Mouse (Mus musculus): ENCODE data around the gene Ankrd27. TPM values are rescaled to one million over a fixed set of nuclear protein-coding genes. Genes with fewer than 3 reads are reported as not detected.
A peak's percentile ranks its signal among the peaks of the same experiment; 100 is the strongest.

Gene Ankrd27
- total and polyA plus RNA-seq, 3 experiments: 49.0 to 103 (median 74.9) TPM

DNA sequence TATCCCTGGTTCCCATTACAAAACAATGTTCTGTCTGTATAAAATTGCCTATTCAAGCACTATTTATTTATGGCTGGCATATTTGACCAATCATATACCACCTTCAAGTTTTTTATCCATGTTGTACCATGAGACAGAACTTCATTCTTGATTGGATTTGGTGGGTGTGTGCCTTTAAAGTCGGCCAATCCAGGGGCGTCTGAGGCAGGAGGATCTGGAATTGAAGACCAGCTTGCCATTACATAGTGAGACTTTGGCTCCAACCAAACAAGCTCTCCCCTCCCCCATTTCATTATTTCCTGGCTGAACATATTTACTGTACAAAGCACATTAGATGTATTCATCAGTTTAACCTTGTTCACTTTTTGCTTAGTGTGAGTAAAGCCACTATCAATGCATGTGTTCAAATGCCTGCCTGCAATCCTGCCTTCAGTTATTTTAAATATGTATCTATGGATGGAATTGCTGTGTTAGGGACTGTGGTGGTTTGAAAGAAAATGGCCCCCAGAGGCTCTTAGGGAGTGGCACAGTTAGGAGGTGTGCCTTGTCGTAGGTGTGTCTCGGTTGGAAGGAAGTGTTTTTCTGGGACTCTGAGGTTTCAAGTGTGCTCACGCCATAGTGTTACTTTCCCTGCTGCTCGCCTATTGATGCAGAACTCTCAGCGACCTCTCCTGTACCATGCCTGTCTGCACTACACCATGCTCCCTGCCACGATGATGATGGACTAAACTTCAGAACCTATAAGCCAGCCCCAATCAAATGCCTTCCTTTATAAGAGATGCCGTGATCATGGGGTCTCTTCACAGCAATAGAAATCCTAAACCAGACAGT is 62.4 kb downstream of the Ankrd27 start (continued):
- TF ChIP-seq ZC3H11A (IDR thresholded peaks at IDR 0.05; ENCODE audit: low read depth, low read length) (no peak), EP300 (IDR thresholded peaks at IDR 0.05; ENCODE audit: low read depth in 1 of 2, low read length in 2 of 2) (no peak), ZNF384 (IDR thresholded peaks at IDR 0.05; ENCODE audit: low read depth, low read length) (no peak), BHLHE40 (IDR thresholded peaks at IDR 0.05; ENCODE audit: borderline replicate concordance, low read depth, low read length) (no peak), NELFE (IDR thresholded peaks at IDR 0.05; ENCODE audit: low read depth, low read length) (peak; percentile 53; the same call in 1 of the 2 replicates), GATA1 (IDR thresholded peaks at IDR 0.05; ENCODE audit: low read depth, low read length) (no peak), USF1 (IDR thresholded peaks at IDR 0.05; ENCODE audit: low read depth, low read length) (no peak), RCOR1 (IDR thresholded peaks at IDR 0.05; ENCODE audit: low read depth, low read length) (no peak), ZMIZ1 (IDR thresholded peaks at IDR 0.05; ENCODE audit: low read depth, low read length) (peak; percentile 81; the same call in 1 of the 2 replicates), SIN3A (IDR thresholded peaks at IDR 0.05; ENCODE audit: low read length) (no peak), ELF1 (IDR thresholded peaks at IDR 0.05; ENCODE audit: low read depth, low read length) (no peak), POLR2AphosphoS5 (IDR thresholded peaks at IDR 0.05; ENCODE audit: borderline replicate concordance, low read depth, low read length) (no peak), UBTF (IDR thresholded peaks at IDR 0.05; ENCODE audit: borderline replicate concordance, insufficient read depth, low read depth, low read length) (no peak), MYB (IDR thresholded peaks at IDR 0.05; ENCODE audit: low read depth, low read length) (no peak), KAT2A (conservative IDR thresholded peaks at IDR 0.05; ENCODE audit: low read depth, low read length) (no peak), MAZ (IDR thresholded peaks at IDR 0.05; ENCODE audit: low read depth, low read length) (no peak), MXI1 (IDR thresholded peaks at IDR 0.05; ENCODE audit: low read depth, low read length) (peak; percentile 67)

DNA sequence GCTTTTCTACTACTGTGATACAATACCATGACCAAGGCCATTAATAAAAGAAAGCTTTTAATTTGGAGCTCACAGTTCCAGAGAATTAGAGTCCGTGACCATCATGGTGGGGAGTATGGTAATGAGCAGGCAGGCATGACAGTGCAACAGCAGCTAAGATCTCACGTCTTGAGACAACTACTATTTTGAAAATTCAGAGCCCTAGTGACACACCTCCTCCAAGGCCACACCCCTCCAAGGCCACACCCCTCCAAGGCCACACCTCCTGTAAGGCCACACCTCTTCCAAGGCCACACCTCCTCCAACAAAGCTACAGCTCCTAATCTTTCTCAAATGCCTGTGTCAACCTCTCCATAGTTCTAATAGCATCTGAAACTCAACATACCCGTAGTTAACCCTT is 63.0 kb downstream of the Ankrd27 start:
- Histone ChIP-seq H3K9me3 (replicated peaks; ENCODE audit: insufficient read depth, low read length) (no peaks in the 10 kb centered on the region), H3K36me3 (ENCODE audit: control insufficient read depth in 1 of 2, insufficient read depth in 2 of 2, low read length in 2 of 2) (peaks cover 0 to 14% of the 10 kb centered on the region in 2 experiments; a peak in 2 of 4 replicates), H3K27ac (ENCODE audit: control insufficient read depth, low read depth, low read length) (peak overlapping the region; percentile 62), H3K79me2 (ENCODE audit: control insufficient read depth, insufficient read depth, low read length, poor library complexity) (peaks cover 10% of the 10 kb centered on the region), H3K4me3 (ENCODE audit: control insufficient read depth in 1 of 2, insufficient read depth in 1 of 2, low read depth in 2 of 2, low read length in 2 of 2) (peak overlapping the region; percentile 37 to 39), H3K4me1 (ENCODE audit: control insufficient read depth in 1 of 2, insufficient read depth in 2 of 2, low read length in 2 of 2) (peaks cover 2 to 11% of the 10 kb centered on the region in 2 experiments), H3K27me3 (ENCODE audit: control insufficient read depth in 1 of 2, insufficient read depth in 2 of 2, low read length in 2 of 2) (no peaks in the 10 kb centered on the region), H3K9ac (ENCODE audit: control insufficient read depth, low read depth, low read length, poor library complexity, severe bottlenecking) (peak overlapping the region; percentile 43)
- DNase-seq (ENCODE audit: low read depth, low spot score): peak; percentile 93
- 0 out of 2 replicates have a peak, but pooled peaks have one; percentile 42 for TF ChIP-seq MAZ (IDR thresholded peaks at IDR 0.05; ENCODE audit: low read depth, low read length)
- no peak for TF ChIP-seq RAD21 (IDR thresholded peaks at IDR 0.05; ENCODE audit: low read depth, low read length)
- TF ChIP-seq JUND (IDR thresholded peaks at IDR 0.05; ENCODE audit: low read depth, low read length): no peak
- no peak for TF ChIP-seq ZKSCAN1 (IDR thresholded peaks at IDR 0.05; ENCODE audit: low read depth, low read length)
- no peak for TF ChIP-seq POLR2AphosphoS5 (IDR thresholded peaks at IDR 0.05; ENCODE audit: borderline replicate concordance, low read depth, low read length)
- no peak for TF ChIP-seq POLR2AphosphoS2 (IDR thresholded peaks at IDR 0.05; ENCODE audit: low read length)
- TF ChIP-seq E2F4 (IDR thresholded peaks at IDR 0.05; ENCODE audit: borderline replicate concordance, low read depth, low read length): no peak
- peak; percentile 39; the same call in 1 of the 2 replicates for TF ChIP-seq MYC (IDR thresholded peaks at IDR 0.05; ENCODE audit: low read depth, low read length)
- TF ChIP-seq UBTF (IDR thresholded peaks at IDR 0.05; ENCODE audit: borderline replicate concordance, insufficient read depth, low read depth, low read length): no peak
- no peak for TF ChIP-seq BHLHE40 (IDR thresholded peaks at IDR 0.05; ENCODE audit: borderline replicate concordance, low read depth, low read length)
- TF ChIP-seq USF1 (IDR thresholded peaks at IDR 0.05; ENCODE audit: low read depth, low read length): no peak
- TF ChIP-seq MEF2A (IDR thresholded peaks at IDR 0.05; ENCODE audit: extremely low read depth, insufficient replicate concordance, low read depth, low read length, poor library complexity, severe bottlenecking): no peak
- peak; percentile 63 for TF ChIP-seq HCFC1 (IDR thresholded peaks at IDR 0.05; ENCODE audit: low read depth, low read length)
- no peak for TF ChIP-seq SMC3 (IDR thresholded peaks at IDR 0.05; ENCODE audit: low read depth, low read length)
- peak; percentile 95 for TF ChIP-seq SIN3A (IDR thresholded peaks at IDR 0.05; ENCODE audit: low read length)
- TF ChIP-seq ZMIZ1 (IDR thresholded peaks at IDR 0.05; ENCODE audit: low read depth, low read length): no peak
- peak; percentile 35; the same call in 1 of the 2 replicates for TF ChIP-seq NELFE (IDR thresholded peaks at IDR 0.05; ENCODE audit: low read depth, low read length)
- TF ChIP-seq CHD1 (IDR thresholded peaks at IDR 0.05; ENCODE audit: low read depth, low read length): no peak
- no peak for TF ChIP-seq KAT2A (conservative IDR thresholded peaks at IDR 0.05; ENCODE audit: low read depth, low read length)
- no peak for TF ChIP-seq CHD2 (IDR thresholded peaks at IDR 0.05; ENCODE audit: low read length)
- TF ChIP-seq USF2 (IDR thresholded peaks at IDR 0.05; ENCODE audit: borderline replicate concordance in 1 of 2, insufficient read depth in 1 of 2, low read depth in 1 of 2, low read length in 2 of 2): no peak
- peak; percentile 53; the same call in 1 of the 2 replicates for TF ChIP-seq ETS1 (IDR thresholded peaks at IDR 0.05; ENCODE audit: low read depth, low read length)
- TF ChIP-seq TCF12 (IDR thresholded peaks at IDR 0.05; ENCODE audit: low read depth, low read length): no peak
